Mouse (Mus musculus) left cerebral cortex, adult 9 months (tissue): ENCODE data around the gene 1700042G07Rik.
"Not testable (repeated sequence)": the region's sequence is repeated elsewhere in the genome, so short reads cannot be mapped to it uniquely, and the experiment has no call there.

Experiments used
- DNase-seq, 2 experiments: peaks; one replicate each; pipeline ENCODE4 v3.0.0; 2022; ENCODE audit warnings: low spot score in 2 of 2

The 1700042G07Rik gene

GRCm38 (mm10) chr4:116208891-116209290, 35.7 kb downstream of the 1700042G07Rik start:
- no peak for DNase-seq

- DNase-seq: no peak
Observed at GRCm38 (mm10) chr4:116215895-116216605, 42.9 kb downstream of the 1700042G07Rik start.

GRCm38 (mm10) chr4:116217046-116217445, 43.9 kb downstream of the 1700042G07Rik start:
- peak in 1 of 2 experiments; percentile 25 for DNase-seq

GRCm38 (mm10) chr4:116217661-116218060, 44.5 kb downstream of the 1700042G07Rik start:
- not testable (repeated sequence) for DNase-seq

- DNase-seq: no peak
Observed at GRCm38 (mm10) chr4:116219056-116219455, 45.9 kb downstream of the 1700042G07Rik start.

- no peak for DNase-seq
Observed at GRCm38 (mm10) chr4:116220071-116220650, 47.0 kb downstream of the 1700042G07Rik start.

- no peak for DNase-seq
Observed at GRCm38 (mm10) chr4:116220780-116221139, 47.6 kb downstream of the 1700042G07Rik start.

GRCm38 (mm10) chr4:116221140-116221851, 48.1 kb downstream of the 1700042G07Rik start, which contains the start of gene Pik3r3:
TSS of gene Pik3r3 (plus strand) at chr4:116221618.
- DNase-seq: peak; percentile 97 to 99

GRCm38 (mm10) chr4:116221996-116222842, 49.0 kb downstream of the 1700042G07Rik start:
- peak; percentile 14 to 23 for DNase-seq

- no peak for DNase-seq
Observed at GRCm38 (mm10) chr4:116222843-116223119, 49.6 kb downstream of the 1700042G07Rik start.
